Mouse (Mus musculus) hindbrain, embryonic 10.5 days (tissue): ENCODE data around the gene Spata32. TPM values are rescaled to one million over a fixed set of nuclear protein-coding genes. Genes with fewer than 3 reads are reported as not detected.

Source experiments
- DNase-seq: peaks from one replicate; pipeline ENCODE4 v3.0.0-alpha.2; 2017; ENCODE audit warnings: low spot score
- H3K27ac ChIP-seq: fragments of 300-500 bp; sonication (generic); 2 replicates; pipeline ENCODE4 v1.5.1; 2016; ENCODE audit warnings: mild to moderate bottlenecking, moderate library complexity
- H3K27me3 ChIP-seq: fragments of 300-500 bp; sonication (generic); 2 replicates; pipeline ENCODE4 v1.6.1; 2016; ENCODE audit warnings: mild to moderate bottlenecking; ENCODE audit not compliant: poor library complexity, insufficient read depth, severe bottlenecking
- H3K36me3 ChIP-seq: fragments of 300-500 bp; sonication (generic); 2 replicates; pipeline ENCODE4 v1.6.1; 2016; ENCODE audit warnings: mild to moderate bottlenecking, moderate library complexity
- H3K4me1 ChIP-seq: fragments of 300-500 bp; sonication (generic); replicated peaks from 2 replicates; pipeline ENCODE4 v1.6.1; 2016; ENCODE audit warnings: mild to moderate bottlenecking
- H3K4me3 ChIP-seq: fragments of 300-500 bp; sonication (generic); 2 replicates; pipeline ENCODE4 v1.5.1; 2016; ENCODE audit warnings: mild to moderate bottlenecking, moderate library complexity
- H3K9me3 ChIP-seq: fragments of 300-500 bp; sonication (generic); 2 replicates; pipeline ENCODE4 v1.6.1; 2016; ENCODE audit warnings: mild to moderate bottlenecking, moderate library complexity
- WGBS: fragments of 180-500 bp; shearing (Covaris S2); methylation state at CpG from one replicate; pipeline ENCODE4 v1.1.7; 2016; 5-methylcytosine and 5-hydroxymethylcytosine counted together
- polyA plus RNA-seq: library from polyadenylated mRNA; unstranded; fragments of >200 nt; fragmentation: Nextera tagmentation; extraction: Ambion mirVana; gene quantifications from 2 replicates; pipeline ENCODE4 v1.2.1, GENCODE M21; 2016

Gene Spata32
- polyA plus RNA-seq, 1 experiment from 2014 or later: not detected

DNA sequence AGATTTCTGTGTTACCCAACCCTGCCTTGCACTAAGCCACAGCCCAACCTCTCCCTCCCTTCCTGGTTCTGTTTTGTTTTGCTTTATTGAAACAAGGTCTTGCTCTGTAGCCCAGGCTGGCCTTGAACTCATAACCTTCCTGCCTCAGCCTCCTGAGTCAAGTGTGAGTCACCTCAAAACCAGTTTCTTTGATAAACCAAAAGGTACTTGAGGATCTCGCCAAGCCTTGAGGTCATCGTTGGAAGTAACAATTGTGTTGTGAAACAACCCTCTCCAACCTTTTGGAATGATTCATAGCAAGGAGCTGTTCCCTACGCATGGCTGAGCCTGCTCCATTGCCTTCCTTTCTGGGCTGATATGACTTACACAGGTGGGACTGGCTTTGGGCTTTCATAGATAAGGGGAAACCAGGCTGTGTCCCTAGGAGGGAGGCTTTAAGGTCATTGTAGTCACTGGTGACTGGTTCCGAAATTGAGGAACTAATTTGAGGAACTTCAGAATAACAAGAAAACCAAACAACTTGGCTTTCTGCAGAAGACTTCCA is 39.8 kb upstream of the Spata32 start:
- WGBS: 89% methylated on average over 4 of the region's 4 CpGs

GRCm38 (mm10) chr11:103253605-103254004 is 35.4 kb upstream of the Spata32 start:
- peaks cover 14% of the 10 kb centered on the region for H3K4me1 ChIP-seq
- H3K4me3 ChIP-seq: no peak overlapping the region
- no peaks in the 10 kb centered on the region for H3K36me3 ChIP-seq
- no peak overlapping the region for H3K27ac ChIP-seq
- no peaks in the 10 kb centered on the region for H3K27me3 ChIP-seq
- 89% methylated on average over 5 of the region's 5 CpGs for WGBS
- DNase-seq: no peak
- no peaks in the 10 kb centered on the region for H3K9me3 ChIP-seq

More for the DNA sequence above, 39.8 kb upstream of the Spata32 start:
- no peaks in the 10 kb centered on the region for H3K9me3 ChIP-seq
- no peak for DNase-seq
- no peaks in the 10 kb centered on the region for H3K27me3 ChIP-seq
- H3K4me3 ChIP-seq: no peak overlapping the region
- no peaks in the 10 kb centered on the region for H3K36me3 ChIP-seq
- no peak overlapping the region for H3K27ac ChIP-seq
- peaks cover 20% of the 10 kb centered on the region for H3K4me1 ChIP-seq

DNA sequence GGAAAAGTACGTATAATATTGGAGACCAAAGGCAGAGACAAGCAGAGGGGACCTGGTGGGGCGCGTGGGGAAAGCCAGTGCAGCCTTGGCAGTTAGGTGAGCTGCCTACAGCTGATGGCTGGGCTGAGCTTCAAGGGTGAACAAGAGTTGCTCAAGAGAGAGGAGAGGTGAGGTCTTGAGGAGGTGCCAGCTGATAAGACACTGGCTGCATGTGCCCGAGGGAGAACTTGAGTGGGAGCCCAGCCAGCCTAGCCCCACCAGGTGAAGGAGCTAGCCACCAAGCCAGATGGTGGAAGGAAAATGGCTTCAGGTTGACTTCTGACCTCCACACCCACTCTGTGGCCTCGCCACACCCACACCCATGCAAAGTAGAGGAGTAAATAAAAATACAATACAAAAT is 34.1 kb upstream of the Spata32 start:
- 92% methylated on average over 5 of the region's 5 CpGs for WGBS
- H3K4me1 ChIP-seq: peaks cover 24% of the 10 kb centered on the region
- H3K27ac ChIP-seq: no peak overlapping the region
- no peaks in the 10 kb centered on the region for H3K36me3 ChIP-seq
- H3K9me3 ChIP-seq: no peaks in the 10 kb centered on the region
- H3K27me3 ChIP-seq: no peaks in the 10 kb centered on the region
- H3K4me3 ChIP-seq: no peak overlapping the region
- DNase-seq: no peak

DNA sequence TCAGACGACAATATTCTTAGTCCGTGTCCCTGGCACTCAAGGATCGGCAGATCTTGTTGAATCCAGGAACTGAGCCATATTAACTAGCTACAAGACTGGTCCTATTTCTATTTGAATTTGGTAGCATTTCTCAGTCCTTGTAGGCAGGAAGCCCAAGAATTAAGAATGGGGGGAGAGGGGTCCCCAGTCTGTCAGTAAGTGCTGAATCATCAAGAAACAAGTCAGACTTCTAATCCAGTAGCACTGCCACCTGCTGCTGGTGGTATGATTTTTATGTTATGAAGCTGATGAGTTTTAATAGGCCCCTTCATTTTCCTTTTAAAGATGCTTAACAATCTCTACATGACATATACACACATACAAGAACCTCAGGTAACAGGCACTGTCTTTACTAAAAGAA is 32.1 kb upstream of the Spata32 start:
- peaks cover 39% of the 10 kb centered on the region for H3K4me1 ChIP-seq
- no peak overlapping the region for H3K27ac ChIP-seq
- H3K36me3 ChIP-seq: no peaks in the 10 kb centered on the region
- no peaks in the 10 kb centered on the region for H3K9me3 ChIP-seq
- WGBS: 95% methylated on average over 3 of the region's 3 CpGs
- DNase-seq: no peak
- no peak overlapping the region for H3K4me3 ChIP-seq
- no peaks in the 10 kb centered on the region for H3K27me3 ChIP-seq

- Histone ChIP-seq H3K36me3 (no peaks in the 10 kb centered on the region), H3K27me3 (no peaks in the 10 kb centered on the region), H3K4me1 (peaks cover 44% of the 10 kb centered on the region), H3K27ac (peak overlapping the region; percentile 40), H3K9me3 (no peaks in the 10 kb centered on the region), H3K4me3 (no peak overlapping the region)
- 70% methylated on average over 6 of the region's 6 CpGs for WGBS
- DNase-seq: no peak
Observed at GRCm38 (mm10) chr11:103249509-103249908, 31.3 kb upstream of the Spata32 start.

- Histone ChIP-seq H3K27ac (no peak overlapping the region), H3K9me3 (no peaks in the 10 kb centered on the region)
- WGBS: 75% methylated on average over 5 of the region's 5 CpGs
Observed at GRCm38 (mm10) chr11:103248837-103249236, 30.6 kb upstream of the Spata32 start.

GRCm38 (mm10) chr11:103247504-103248177 is 29.4 kb upstream of the Spata32 start:
- 83% methylated on average over 11 of the region's 11 CpGs for WGBS
- DNase-seq: no peak
- H3K4me1 ChIP-seq: peaks cover 47% of the 10 kb centered on the region
- H3K27ac ChIP-seq: no peak overlapping the region
- no peak overlapping the region for H3K4me3 ChIP-seq
- H3K27me3 ChIP-seq: no peaks in the 10 kb centered on the region
- no peaks in the 10 kb centered on the region for H3K36me3 ChIP-seq
- H3K9me3 ChIP-seq: no peaks in the 10 kb centered on the region

More at GRCm38 (mm10) chr11:103248837-103249236, 30.6 kb upstream of the Spata32 start:
- Histone ChIP-seq H3K4me1 (peaks cover 47% of the 10 kb centered on the region), H3K27me3 (no peaks in the 10 kb centered on the region), H3K36me3 (no peaks in the 10 kb centered on the region), H3K4me3 (no peak overlapping the region)
- DNase-seq: no peak

GRCm38 (mm10) chr11:103246731-103247290 is 28.6 kb upstream of the Spata32 start:
- no peak for DNase-seq

GRCm38 (mm10) chr11:103246081-103246730 is 28.0 kb upstream of the Spata32 start:
- 0 out of 2 replicates have a peak overlapping the region, but pooled peaks have one; percentile 43 for H3K27ac ChIP-seq
- H3K4me3 ChIP-seq: no peak overlapping the region
- no peaks in the 10 kb centered on the region for H3K9me3 ChIP-seq
- WGBS: 82% methylated on average over 10 of the region's 10 CpGs
- peaks cover 58% of the 10 kb centered on the region for H3K4me1 ChIP-seq
- H3K27me3 ChIP-seq: no peaks in the 10 kb centered on the region
- DNase-seq: no peak
- H3K36me3 ChIP-seq: peaks cover 5% of the 10 kb centered on the region

More at GRCm38 (mm10) chr11:103246731-103247290, 28.6 kb upstream of the Spata32 start:
- Histone ChIP-seq H3K36me3 (no peaks in the 10 kb centered on the region; the same call in 1 of the 2 replicates), H3K27ac (0 out of 2 replicates have a peak overlapping the region, but pooled peaks have one; percentile 43), H3K4me3 (no peak overlapping the region), H3K27me3 (no peaks in the 10 kb centered on the region), H3K9me3 (no peaks in the 10 kb centered on the region), H3K4me1 (peaks cover 53% of the 10 kb centered on the region)
- 79% methylated on average over 4 of the region's 4 CpGs for WGBS

DNA sequence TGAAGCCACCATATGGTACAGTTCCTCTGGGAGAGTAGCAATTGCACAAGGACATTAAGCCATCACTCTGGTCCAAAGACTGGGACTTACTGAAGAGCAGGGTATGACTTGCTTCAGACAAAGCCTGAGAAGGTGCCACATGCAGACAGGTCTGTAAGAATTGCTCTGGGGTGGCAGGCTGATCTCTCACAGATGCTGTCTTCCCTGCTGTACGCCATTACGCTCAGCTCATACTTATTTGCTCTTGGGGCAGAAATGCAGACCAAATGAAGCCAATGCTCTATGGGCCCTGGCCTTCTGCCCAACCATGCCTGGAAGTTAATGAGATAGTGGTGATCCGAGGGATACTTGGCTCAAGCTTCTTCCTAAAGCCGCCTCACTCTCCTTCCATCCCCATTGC is 26.6 kb upstream of the Spata32 start:
- DNase-seq: no peak
- Histone ChIP-seq H3K4me1 (peaks cover 66% of the 10 kb centered on the region), H3K9me3 (no peaks in the 10 kb centered on the region), H3K27ac (peak overlapping the region; percentile 29; the same call in 1 of the 2 replicates), H3K27me3 (no peaks in the 10 kb centered on the region), H3K36me3 (peaks cover 18% of the 10 kb centered on the region), H3K4me3 (no peak overlapping the region)
- 92% methylated on average over 4 of the region's 4 CpGs for WGBS

GRCm38 (mm10) chr11:103240740-103241139 is 22.5 kb upstream of the Spata32 start:
- WGBS: 54% methylated on average over 7 of the region's 7 CpGs
- DNase-seq: no peak
- Histone ChIP-seq H3K36me3 (peaks cover 56% of the 10 kb centered on the region), H3K27ac (no peak overlapping the region), H3K4me3 (no peak overlapping the region), H3K9me3 (no peaks in the 10 kb centered on the region), H3K4me1 (peaks cover 28% of the 10 kb centered on the region), H3K27me3 (no peaks in the 10 kb centered on the region)

- WGBS: 69% methylated on average over 9 of the region's 9 CpGs
Observed at GRCm38 (mm10) chr11:103237757-103238156, 19.5 kb upstream of the Spata32 start.

DNA sequence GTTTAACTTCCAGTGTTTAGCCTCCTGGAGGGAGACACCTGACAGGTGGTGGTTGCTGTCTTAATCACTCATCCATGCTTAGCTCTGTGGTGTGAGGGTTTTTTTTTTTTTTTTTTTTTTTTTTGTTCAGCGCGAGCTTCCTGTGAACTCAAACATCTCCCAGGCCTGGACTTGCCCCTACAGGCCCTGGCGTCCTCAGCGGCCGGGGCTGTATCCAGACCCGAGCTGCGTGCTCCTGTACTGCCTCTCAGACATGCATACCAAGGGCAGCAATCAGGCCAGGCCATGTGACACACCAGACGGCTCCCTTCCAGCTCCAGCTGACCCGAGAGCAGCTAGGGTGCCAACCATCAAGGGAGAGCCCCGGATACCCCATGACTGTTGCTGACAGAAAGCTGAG is 18.7 kb upstream of the Spata32 start:
- H3K4me3 ChIP-seq: no peak overlapping the region
- 87% methylated on average over 10 of the region's 10 CpGs for WGBS
- no peak overlapping the region for H3K27ac ChIP-seq
- H3K4me1 ChIP-seq: peaks cover 24% of the 10 kb centered on the region
- no peaks in the 10 kb centered on the region for H3K27me3 ChIP-seq
- no peak for DNase-seq
- H3K9me3 ChIP-seq: no peaks in the 10 kb centered on the region
- peaks cover 59% of the 10 kb centered on the region for H3K36me3 ChIP-seq

More at GRCm38 (mm10) chr11:103237757-103238156, 19.5 kb upstream of the Spata32 start:
- no peaks in the 10 kb centered on the region for H3K9me3 ChIP-seq
- peaks cover 59% of the 10 kb centered on the region for H3K36me3 ChIP-seq
- no peak overlapping the region for H3K27ac ChIP-seq
- no peak overlapping the region for H3K4me3 ChIP-seq
- peaks cover 29% of the 10 kb centered on the region for H3K4me1 ChIP-seq
- no peak for DNase-seq
- no peaks in the 10 kb centered on the region for H3K27me3 ChIP-seq
